Mouse (Mus musculus): ENCODE data around the gene Atg2a. TPM values are rescaled to one million over a fixed set of nuclear protein-coding genes. Genes with fewer than 3 reads are reported as not detected.

Atg2a gene
- polyA plus RNA-seq (2015; fragmentation: Nextera tagmentation; extraction: Ambion mirVana): 11.7 and 16.7 TPM in 2 replicates

DNA sequence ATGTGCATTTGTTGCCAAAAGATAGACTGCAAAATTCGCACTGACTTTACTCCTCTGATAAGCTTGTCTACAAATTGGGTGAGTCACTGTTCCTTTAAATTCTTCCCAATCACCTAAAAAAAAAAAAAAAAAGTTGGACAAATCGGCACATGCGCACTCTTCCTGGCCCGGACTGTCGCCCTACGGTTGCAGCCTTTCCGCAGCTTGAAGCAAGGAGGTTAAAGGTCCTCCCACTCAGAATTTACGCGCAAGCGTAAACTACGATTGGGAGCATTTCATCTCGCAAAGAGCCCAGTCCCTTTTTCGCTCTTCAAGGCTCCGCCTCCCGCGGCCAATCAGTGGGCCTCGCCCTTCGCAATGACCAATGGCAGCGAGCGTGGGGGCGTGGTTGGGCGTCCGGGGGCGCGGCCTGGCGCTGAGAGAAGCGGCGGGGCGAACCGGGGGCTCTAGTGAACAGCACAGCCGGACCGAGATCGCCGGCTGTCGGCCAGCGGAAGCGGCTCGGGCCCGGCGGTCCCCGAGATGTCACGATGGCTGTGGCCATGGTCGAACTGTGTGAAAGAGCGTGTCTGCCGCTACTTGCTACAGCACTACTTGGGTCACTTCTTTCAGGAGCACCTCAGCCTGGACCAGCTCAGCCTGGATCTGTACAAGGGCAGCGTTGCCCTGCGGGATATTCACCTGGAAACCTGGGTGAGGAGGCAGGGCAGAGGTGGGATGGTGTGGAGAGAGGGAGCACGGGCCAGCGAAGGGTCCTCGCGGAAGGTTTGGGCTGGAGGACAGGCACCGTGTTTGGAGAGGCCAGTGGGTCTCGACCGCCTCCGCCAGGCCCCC, at the start of gene Atg2a:
Gene Atg2a, plus strand, starts transcription at position 395 of the 834 bp plus-strand sequence.
- no peaks in the 10 kb centered on the region for H3K27me3 ChIP-seq (replicated peaks; ENCODE audit: control insufficient read depth, insufficient read depth, low read length)
- H3K4me2 ChIP-seq (ENCODE audit: low read length): peak within 1 kb of the TSS; percentile 65
- peak within 1 kb of the TSS; percentile 73; the same call in 1 of the 2 replicates for H3K27ac ChIP-seq (ENCODE audit: low read depth, low read length)
- no peaks in the 10 kb centered on the region for H3K9me3 ChIP-seq (ENCODE audit: control insufficient read depth, low read length)
- H3K4me1 ChIP-seq (ENCODE audit: control insufficient read depth, insufficient read depth, low read depth, low read length): peaks cover 13% of the 10 kb centered on the region
- WGBS: 0% methylated on average over 55 of the region's 55 CpGs
- peak within 1 kb of the TSS; percentile 95 for H3K9ac ChIP-seq (ENCODE audit: low read depth, low read length)
- peak within 1 kb of the TSS; percentile 94 for H3K4me3 ChIP-seq (ENCODE audit: low read length)
- peaks cover 8% of the 10 kb centered on the region for H3K36me3 ChIP-seq (ENCODE audit: control insufficient read depth, insufficient read depth, low read length)
- ATAC-seq: peak; percentile 96

DNA sequence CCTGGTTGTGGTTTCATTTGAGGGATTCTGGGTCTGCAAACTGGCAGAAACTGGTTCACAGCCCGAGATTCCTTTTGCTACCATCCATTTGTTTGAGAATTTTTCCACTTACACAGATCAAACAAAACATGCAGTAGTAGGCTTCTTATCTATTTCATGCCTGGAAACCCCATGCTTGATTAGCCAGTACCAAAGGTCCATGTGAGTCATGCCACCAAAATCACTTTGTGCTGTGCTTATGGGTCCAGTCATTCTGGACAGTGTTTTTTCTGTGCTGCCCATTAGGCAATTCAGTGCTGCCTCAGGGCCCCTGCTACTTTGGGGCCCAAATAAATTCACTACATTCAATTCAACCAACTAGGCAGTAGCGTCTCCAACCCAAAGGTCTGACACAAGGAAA, 37.2 kb upstream of the Atg2a start:
- no peaks in the 10 kb centered on the region for H3K9me3 ChIP-seq (ENCODE audit: control insufficient read depth, low read length)
- H3K36me3 ChIP-seq (ENCODE audit: control insufficient read depth, insufficient read depth, low read length): no peaks in the 10 kb centered on the region
- H3K4me3 ChIP-seq (ENCODE audit: low read length): no peak overlapping the region
- no peaks in the 10 kb centered on the region for H3K4me1 ChIP-seq (ENCODE audit: control insufficient read depth, insufficient read depth, low read depth, low read length)
- no peak overlapping the region for H3K27ac ChIP-seq (ENCODE audit: low read depth, low read length)
- ATAC-seq: no peak
- no peak overlapping the region for H3K9ac ChIP-seq (ENCODE audit: low read depth, low read length)
- no peak overlapping the region for H3K4me2 ChIP-seq (ENCODE audit: low read length)
- 79% methylated on average over 2 of the region's 2 CpGs for WGBS
- H3K27me3 ChIP-seq (replicated peaks; ENCODE audit: control insufficient read depth, insufficient read depth, low read length): no peaks in the 10 kb centered on the region

DNA sequence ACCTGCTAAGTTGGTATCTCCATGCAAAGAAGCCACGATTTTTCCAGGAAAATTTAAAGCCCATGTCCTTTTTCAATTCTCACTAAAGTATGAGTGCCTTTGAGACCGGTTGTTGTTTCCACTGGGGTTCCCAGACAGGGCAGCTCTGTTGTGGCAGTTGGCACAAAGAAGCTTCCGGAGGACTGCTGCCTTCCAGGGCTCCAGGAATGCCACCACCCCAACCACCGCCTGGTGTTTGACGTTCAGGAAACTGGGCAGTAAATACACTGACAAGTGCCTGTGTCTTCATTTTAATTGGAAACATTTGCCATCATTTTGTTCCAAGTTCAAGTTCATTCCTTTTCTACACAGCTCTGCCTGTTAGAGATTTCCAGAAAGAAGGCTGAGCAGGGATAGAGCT, 34.8 kb upstream of the Atg2a start:
- Histone ChIP-seq H3K4me1 (ENCODE audit: control insufficient read depth, insufficient read depth, low read depth, low read length) (no peaks in the 10 kb centered on the region), H3K27me3 (replicated peaks; ENCODE audit: control insufficient read depth, insufficient read depth, low read length) (no peaks in the 10 kb centered on the region), H3K4me2 (ENCODE audit: low read length) (no peak overlapping the region), H3K9me3 (ENCODE audit: control insufficient read depth, low read length) (no peaks in the 10 kb centered on the region), H3K9ac (ENCODE audit: low read depth, low read length) (no peak overlapping the region), H3K27ac (ENCODE audit: low read depth, low read length) (no peak overlapping the region), H3K36me3 (ENCODE audit: control insufficient read depth, insufficient read depth, low read length) (no peaks in the 10 kb centered on the region), H3K4me3 (ENCODE audit: low read length) (no peak overlapping the region)
- ATAC-seq: no peak
- 73% methylated on average over 5 of the region's 5 CpGs for WGBS

DNA sequence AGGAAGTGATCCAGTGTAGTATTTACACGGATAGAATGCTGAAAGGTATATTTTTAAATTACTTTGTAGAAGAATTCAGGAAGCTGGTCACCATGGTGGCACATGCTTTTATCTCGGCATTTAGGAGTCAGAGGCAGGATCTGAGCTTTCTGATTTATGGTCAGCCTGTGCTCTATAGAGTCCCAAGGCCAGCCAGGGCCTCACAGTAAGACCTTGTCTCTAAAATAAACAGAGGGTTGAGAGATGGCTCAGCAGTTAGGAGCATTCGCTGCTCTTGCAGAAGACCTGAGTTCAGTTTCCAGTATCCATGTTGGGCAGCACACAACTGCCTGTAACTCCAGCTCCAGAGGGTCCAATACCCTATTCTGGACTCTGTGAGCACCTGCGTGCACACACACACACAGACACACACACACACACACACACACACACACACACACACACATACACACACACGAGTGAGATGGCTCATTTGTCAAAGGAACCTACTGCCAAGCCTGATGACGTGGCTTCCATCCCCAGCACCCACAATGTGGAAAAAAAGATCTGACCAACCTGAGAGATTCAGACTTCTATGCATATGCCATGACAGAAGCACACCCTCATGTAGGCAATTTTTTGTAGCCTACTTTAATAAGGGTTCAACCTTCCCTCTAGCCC, 25.3 kb upstream of the Atg2a start:
- WGBS: 82% methylated on average over 6 of the region's 6 CpGs
- no peak for ATAC-seq
- no peaks in the 10 kb centered on the region for H3K4me1 ChIP-seq (ENCODE audit: control insufficient read depth, insufficient read depth, low read depth, low read length)

DNA sequence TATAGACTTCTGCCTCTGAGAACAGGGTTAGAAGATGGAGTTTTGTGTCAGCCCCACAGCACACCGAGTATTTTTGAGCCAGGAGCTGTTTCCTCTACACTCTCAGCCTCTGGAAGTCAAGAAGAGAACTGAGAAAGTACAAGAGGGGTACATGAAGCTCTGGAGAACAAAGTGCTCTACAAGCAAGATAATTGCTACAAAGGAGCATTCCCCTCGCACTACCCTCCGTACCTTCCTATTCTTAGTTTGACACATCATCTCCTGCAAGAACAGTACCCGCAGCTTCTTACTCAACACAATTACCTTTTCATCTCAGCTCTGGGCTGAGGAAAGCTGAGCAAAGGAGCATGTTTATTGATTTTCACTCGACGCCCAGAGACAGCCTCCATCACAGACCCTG, 22.9 kb upstream of the Atg2a start:
- no peak overlapping the region for H3K27ac ChIP-seq (ENCODE audit: low read depth, low read length)
- H3K4me1 ChIP-seq (ENCODE audit: control insufficient read depth, insufficient read depth, low read depth, low read length): no peaks in the 10 kb centered on the region
- no peak overlapping the region for H3K9ac ChIP-seq (ENCODE audit: low read depth, low read length)
- H3K27me3 ChIP-seq (replicated peaks; ENCODE audit: control insufficient read depth, insufficient read depth, low read length): no peaks in the 10 kb centered on the region
- no peak for ATAC-seq
- H3K9me3 ChIP-seq (ENCODE audit: control insufficient read depth, low read length): no peaks in the 10 kb centered on the region
- no peaks in the 10 kb centered on the region for H3K36me3 ChIP-seq (ENCODE audit: control insufficient read depth, insufficient read depth, low read length)
- no peak overlapping the region for H3K4me3 ChIP-seq (ENCODE audit: low read length)
- no peak overlapping the region for H3K4me2 ChIP-seq (ENCODE audit: low read length)
- WGBS: 69% methylated on average over 6 of the region's 6 CpGs

More for the DNA sequence above, 25.3 kb upstream of the Atg2a start:
- no peaks in the 10 kb centered on the region for H3K9me3 ChIP-seq (ENCODE audit: control insufficient read depth, low read length)
- no peak overlapping the region for H3K9ac ChIP-seq (ENCODE audit: low read depth, low read length)
- H3K36me3 ChIP-seq (ENCODE audit: control insufficient read depth, insufficient read depth, low read length): no peaks in the 10 kb centered on the region
- no peaks in the 10 kb centered on the region for H3K27me3 ChIP-seq (replicated peaks; ENCODE audit: control insufficient read depth, insufficient read depth, low read length)
- no peak overlapping the region for H3K4me3 ChIP-seq (ENCODE audit: low read length)
- H3K4me2 ChIP-seq (ENCODE audit: low read length): no peak overlapping the region
- H3K27ac ChIP-seq (ENCODE audit: low read depth, low read length): no peak overlapping the region

DNA sequence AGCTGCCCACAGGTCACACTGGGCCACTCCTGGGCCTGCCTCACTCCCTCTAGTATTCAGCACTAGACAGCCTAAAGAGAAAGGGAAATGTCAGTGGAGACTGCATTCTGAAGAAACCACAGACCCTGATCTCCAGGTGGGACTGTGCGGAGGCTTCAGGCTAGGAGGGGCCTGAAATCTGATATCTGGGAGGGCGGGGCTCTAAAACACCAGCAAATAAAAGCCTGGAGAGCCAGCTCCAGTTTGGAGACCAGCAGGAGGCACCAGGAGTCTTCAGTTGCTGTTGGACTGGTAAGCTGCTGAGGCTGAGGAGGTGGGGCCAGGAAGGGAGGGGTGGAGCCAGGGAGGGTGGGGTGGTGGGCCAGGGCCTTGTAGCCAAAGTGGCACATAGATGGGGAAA, 15.3 kb upstream of the Atg2a start, which contains the start of gene Gpha2:
Gene Gpha2, plus strand, starts transcription at position 246 of the 400 bp plus-strand sequence.
- Histone ChIP-seq H3K27me3 (replicated peaks; ENCODE audit: control insufficient read depth, insufficient read depth, low read length) (no peaks in the 10 kb centered on the region), H3K4me2 (ENCODE audit: low read length) (no peak within 1 kb of the TSS), H3K9me3 (ENCODE audit: control insufficient read depth, low read length) (no peaks in the 10 kb centered on the region), H3K4me1 (ENCODE audit: control insufficient read depth, insufficient read depth, low read depth, low read length) (no peaks in the 10 kb centered on the region), H3K4me3 (ENCODE audit: low read length) (no peak within 1 kb of the TSS), H3K27ac (ENCODE audit: low read depth, low read length) (no peak within 1 kb of the TSS), H3K9ac (ENCODE audit: low read depth, low read length) (no peak within 1 kb of the TSS), H3K36me3 (ENCODE audit: control insufficient read depth, insufficient read depth, low read length) (peaks cover 28% of the 10 kb centered on the region)
- ATAC-seq: no peak
- 33% methylated on average over 2 of the region's 2 CpGs for WGBS

DNA sequence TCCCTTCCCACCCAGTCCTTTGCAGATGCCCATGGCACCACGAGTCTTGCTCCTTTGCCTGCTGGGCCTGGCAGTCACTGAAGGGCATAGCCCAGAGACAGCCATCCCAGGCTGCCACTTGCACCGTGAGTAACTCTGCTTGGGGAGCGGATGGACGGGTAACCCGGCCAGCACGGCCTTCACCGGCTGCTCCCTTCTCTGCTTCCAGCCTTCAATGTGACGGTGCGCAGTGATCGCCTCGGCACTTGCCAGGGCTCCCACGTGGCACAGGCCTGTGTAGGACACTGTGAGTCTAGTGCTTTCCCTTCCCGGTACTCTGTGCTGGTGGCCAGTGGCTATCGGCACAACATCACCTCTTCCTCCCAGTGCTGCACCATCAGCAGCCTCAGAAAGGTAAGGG, 14.7 kb upstream of the Atg2a start:
- peak; percentile 25; the same call in 1 of the 2 replicates for ATAC-seq
- 91% methylated on average over 14 of the region's 14 CpGs for WGBS

DNA sequence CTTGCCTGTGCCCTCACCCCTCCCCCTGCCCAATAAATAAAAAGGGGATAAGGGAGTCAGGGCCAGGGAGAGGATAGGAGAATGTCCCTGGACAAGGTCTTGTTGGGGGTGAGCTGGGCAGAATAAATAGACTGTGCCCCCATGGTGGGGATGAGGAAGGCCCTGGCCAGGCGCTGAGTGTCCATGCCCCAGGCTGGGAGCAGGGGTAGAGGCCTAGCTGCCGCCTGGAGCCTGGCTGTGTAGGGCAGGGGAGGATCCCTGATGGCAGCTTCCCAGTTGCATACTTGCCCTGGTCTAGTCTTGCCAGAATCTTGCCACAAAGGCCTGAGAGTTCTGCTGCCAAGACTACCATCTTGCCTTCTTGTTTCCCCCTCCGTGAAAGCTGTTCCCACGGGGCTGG, 13.6 kb upstream of the Atg2a start:
- Histone ChIP-seq H3K27ac (ENCODE audit: low read depth, low read length) (no peak overlapping the region), H3K4me1 (ENCODE audit: control insufficient read depth, insufficient read depth, low read depth, low read length) (no peaks in the 10 kb centered on the region), H3K9me3 (ENCODE audit: control insufficient read depth, low read length) (no peaks in the 10 kb centered on the region), H3K27me3 (replicated peaks; ENCODE audit: control insufficient read depth, insufficient read depth, low read length) (no peaks in the 10 kb centered on the region), H3K9ac (ENCODE audit: low read depth, low read length) (no peak overlapping the region), H3K4me2 (ENCODE audit: low read length) (no peak overlapping the region), H3K4me3 (ENCODE audit: low read length) (no peak overlapping the region), H3K36me3 (ENCODE audit: control insufficient read depth, insufficient read depth, low read length) (peaks cover 38% of the 10 kb centered on the region)
- no peak for ATAC-seq
- WGBS: 74% methylated on average over 4 of the region's 4 CpGs

More for the DNA sequence above, 14.7 kb upstream of the Atg2a start:
- peaks cover 29% of the 10 kb centered on the region for H3K36me3 ChIP-seq (ENCODE audit: control insufficient read depth, insufficient read depth, low read length)
- H3K9ac ChIP-seq (ENCODE audit: low read depth, low read length): no peak overlapping the region
- H3K27me3 ChIP-seq (replicated peaks; ENCODE audit: control insufficient read depth, insufficient read depth, low read length): no peaks in the 10 kb centered on the region
- H3K4me1 ChIP-seq (ENCODE audit: control insufficient read depth, insufficient read depth, low read depth, low read length): no peaks in the 10 kb centered on the region
- no peak overlapping the region for H3K27ac ChIP-seq (ENCODE audit: low read depth, low read length)
- no peak overlapping the region for H3K4me2 ChIP-seq (ENCODE audit: low read length)
- H3K9me3 ChIP-seq (ENCODE audit: control insufficient read depth, low read length): no peaks in the 10 kb centered on the region
- H3K4me3 ChIP-seq (ENCODE audit: low read length): no peak overlapping the region

DNA sequence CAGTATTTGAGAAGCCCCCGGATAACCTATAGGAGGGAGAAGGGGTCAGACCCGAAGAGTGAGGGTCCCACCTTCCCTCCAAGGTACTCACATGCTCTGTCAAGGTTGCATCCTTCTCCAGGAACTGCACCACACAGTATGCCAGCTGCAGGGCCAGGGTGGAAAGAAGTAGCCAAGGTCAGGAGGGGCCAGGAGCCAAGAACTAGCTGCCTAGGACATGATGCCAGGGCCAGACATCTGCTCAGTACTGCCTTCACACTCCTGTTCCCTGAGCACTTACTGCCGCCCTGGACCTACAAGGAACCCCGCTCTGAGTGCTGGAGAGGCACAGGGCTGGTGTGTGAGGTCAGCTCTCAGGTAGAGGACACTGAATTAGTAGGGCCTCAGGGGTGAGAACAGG, 11.1 kb upstream of the Atg2a start:
- H3K4me2 ChIP-seq (ENCODE audit: low read length): no peak overlapping the region
- H3K9me3 ChIP-seq (ENCODE audit: control insufficient read depth, low read length): no peaks in the 10 kb centered on the region
- WGBS: 92% methylated on average over 4 of the region's 4 CpGs
- ATAC-seq: no peak
- no peaks in the 10 kb centered on the region for H3K27me3 ChIP-seq (replicated peaks; ENCODE audit: control insufficient read depth, insufficient read depth, low read length)
- H3K27ac ChIP-seq (ENCODE audit: low read depth, low read length): no peak overlapping the region
- no peak overlapping the region for H3K9ac ChIP-seq (ENCODE audit: low read depth, low read length)
- H3K36me3 ChIP-seq (ENCODE audit: control insufficient read depth, insufficient read depth, low read length): peaks cover 38% of the 10 kb centered on the region
- H3K4me3 ChIP-seq (ENCODE audit: low read length): no peak overlapping the region
- peaks cover 13% of the 10 kb centered on the region for H3K4me1 ChIP-seq (ENCODE audit: control insufficient read depth, insufficient read depth, low read depth, low read length)

All from hindbrain, embryonic 16.5 days (tissue).